Mouse (Mus musculus) lung, adult 2 months (tissue): ENCODE measurements around the gene Msi1. TPM values are rescaled to one million over a fixed set of nuclear protein-coding genes. Genes with fewer than 3 reads are reported as not detected.

ENCODE experiments used
- DNase-seq: peaks from one replicate; pipeline ENCODE4 v3.0.0; 2022
- H3K4me1 ChIP-seq: fragments of 200-500 bp; 2 replicates; pipeline ENCODE4 v1.6.1; 2011; ENCODE audit warnings: low read length; ENCODE audit not compliant: control insufficient read depth, insufficient read depth
- H3K4me3 ChIP-seq: fragments of 200-500 bp; replicated peaks from 2 replicates; pipeline ENCODE3; 2011; ENCODE audit warnings: low read depth, mild to moderate bottlenecking, control low read depth, low read length; ENCODE audit errors: extremely low read depth
- CTCF ChIP-seq: fragments of 200-500 bp; IDR thresholded peaks from 2 replicates; pipeline ENCODE4 v1.5.1; 2011; ENCODE audit warnings: mild to moderate bottlenecking, low read length, control low read depth; ENCODE audit not compliant: insufficient read depth
- POLR2A ChIP-seq: fragments of 200-500 bp; IDR thresholded peaks from 2 replicates; pipeline ENCODE4 v1.6.1; 2011; ENCODE audit warnings: low read depth, mild to moderate bottlenecking, control low read depth, low read length, borderline replicate concordance; ENCODE audit errors: extremely low read depth
- WGBS: fragments of 180-500 bp; shearing (Covaris S2); methylation state at CpG from one replicate; pipeline ENCODE4 v1.1.7; 2018; 5-methylcytosine and 5-hydroxymethylcytosine counted together
- polyA plus RNA-seq: library from polyadenylated mRNA; depleted of rRNA; stranded (reverse); fragments of >200 nt; gene quantifications from 2 replicates; pipeline ENCODE4 v1.2.3, GENCODE M21; 2012

The Msi1 gene
- polyA plus RNA-seq, 1 experiment: 1.9 TPM

- Histone ChIP-seq H3K4me1 (no peaks in the 10 kb centered on the region), H3K4me3 (no peak overlapping the region)
- WGBS: 81% methylated on average over 8 of the region's 8 CpGs
- TF ChIP-seq POLR2A (no peak), CTCF (no peak)
- no peak for DNase-seq
Measured at GRCm38 (mm10) chr5:115433191-115433590, 3.8 kb downstream of the Msi1 start.

- Histone ChIP-seq H3K4me1 (no peaks in the 10 kb centered on the region), H3K4me3 (no peak overlapping the region)
- WGBS: 76% methylated on average over 11 of the region's 11 CpGs
- DNase-seq: no peak
- TF ChIP-seq CTCF: no peak
- TF ChIP-seq POLR2A: no peak
Measured at GRCm38 (mm10) chr5:115434280-115434852, 5.0 kb downstream of the Msi1 start.

DNA sequence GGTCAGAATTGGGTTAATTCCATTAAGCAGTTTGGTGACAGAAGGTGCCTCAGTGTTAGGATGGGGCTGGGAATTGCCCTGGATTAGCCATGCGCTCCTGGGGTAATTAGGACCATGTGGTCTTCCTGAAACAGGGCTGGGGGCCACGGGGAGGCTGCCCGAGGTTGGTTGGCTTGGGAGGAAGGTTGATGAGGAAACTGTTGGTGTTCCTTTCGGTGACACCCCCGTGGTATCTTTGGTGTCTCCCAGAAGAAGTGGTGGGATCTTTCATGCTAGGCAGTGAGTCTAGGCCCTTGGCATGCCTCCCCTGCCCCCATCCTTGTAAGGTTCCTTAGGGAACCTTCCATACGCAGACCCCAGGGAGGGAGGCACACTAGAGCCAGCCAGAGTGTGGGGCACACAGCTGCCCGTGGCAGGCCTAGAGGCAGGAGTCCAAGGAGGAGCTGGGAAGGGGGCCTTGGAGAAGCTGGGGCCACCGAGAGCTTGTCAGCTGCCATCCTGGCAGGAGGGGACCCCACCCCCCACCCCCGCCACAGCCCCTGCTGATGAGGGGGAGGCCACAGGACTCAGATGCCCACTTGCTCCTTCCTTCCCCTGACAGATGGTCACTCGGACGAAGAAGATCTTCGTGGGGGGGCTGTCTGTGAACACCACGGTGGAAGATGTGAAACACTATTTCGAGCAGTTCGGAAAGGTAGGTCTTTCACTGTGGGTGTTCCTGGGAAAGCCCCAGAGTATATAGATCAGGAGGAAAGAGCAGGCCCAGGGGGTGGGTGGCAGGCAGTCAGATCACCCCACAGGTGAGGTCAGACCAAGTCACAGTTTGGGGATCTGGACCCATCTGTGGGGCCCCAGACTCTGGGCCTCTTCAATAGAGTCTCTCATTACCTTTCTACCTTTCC lies 5.7 kb downstream of the Msi1 start:
- no peak for TF ChIP-seq POLR2A
- TF ChIP-seq CTCF: no peak
- WGBS: 67% methylated on average over 15 of the region's 15 CpGs
- Histone ChIP-seq H3K4me3 (no peak overlapping the region), H3K4me1 (no peaks in the 10 kb centered on the region)
- DNase-seq: no peak

DNA sequence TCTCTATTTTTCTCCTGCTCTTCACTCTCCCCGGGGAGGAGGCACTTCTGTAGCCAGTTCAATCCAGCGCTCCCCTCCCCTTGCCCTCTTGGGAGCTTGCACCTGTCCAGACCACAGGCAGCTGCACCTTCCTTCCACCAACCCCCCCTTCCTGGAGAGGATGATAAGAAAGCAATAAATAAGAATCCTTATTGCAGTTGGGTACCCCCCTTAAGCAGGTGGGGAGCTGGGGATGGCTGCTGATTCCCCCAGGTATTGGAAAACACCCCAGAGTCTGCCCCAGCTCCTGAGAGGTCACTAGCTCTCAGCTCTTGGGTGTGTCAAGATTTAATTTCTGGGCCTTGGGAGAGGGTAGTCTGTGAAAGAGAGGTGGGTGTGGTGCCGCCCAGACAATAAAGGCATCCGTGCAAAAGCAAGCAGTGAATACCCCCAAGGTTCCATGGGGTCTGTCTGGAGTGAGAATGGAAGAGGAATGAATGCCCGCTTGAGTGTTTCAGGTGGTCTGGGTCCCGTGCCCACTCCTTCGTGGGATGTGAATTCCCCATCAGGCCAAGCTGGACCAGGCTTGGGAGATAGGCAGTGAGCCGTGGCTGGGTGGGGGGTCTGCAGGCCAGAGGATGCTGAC lies 6.5 kb downstream of the Msi1 start:
- WGBS: 46% methylated on average over 8 of the region's 8 CpGs
- no peak overlapping the region for H3K4me3 ChIP-seq
- no peaks in the 10 kb centered on the region for H3K4me1 ChIP-seq
- no peak for DNase-seq
- TF ChIP-seq POLR2A (no peak), CTCF (no peak)

DNA sequence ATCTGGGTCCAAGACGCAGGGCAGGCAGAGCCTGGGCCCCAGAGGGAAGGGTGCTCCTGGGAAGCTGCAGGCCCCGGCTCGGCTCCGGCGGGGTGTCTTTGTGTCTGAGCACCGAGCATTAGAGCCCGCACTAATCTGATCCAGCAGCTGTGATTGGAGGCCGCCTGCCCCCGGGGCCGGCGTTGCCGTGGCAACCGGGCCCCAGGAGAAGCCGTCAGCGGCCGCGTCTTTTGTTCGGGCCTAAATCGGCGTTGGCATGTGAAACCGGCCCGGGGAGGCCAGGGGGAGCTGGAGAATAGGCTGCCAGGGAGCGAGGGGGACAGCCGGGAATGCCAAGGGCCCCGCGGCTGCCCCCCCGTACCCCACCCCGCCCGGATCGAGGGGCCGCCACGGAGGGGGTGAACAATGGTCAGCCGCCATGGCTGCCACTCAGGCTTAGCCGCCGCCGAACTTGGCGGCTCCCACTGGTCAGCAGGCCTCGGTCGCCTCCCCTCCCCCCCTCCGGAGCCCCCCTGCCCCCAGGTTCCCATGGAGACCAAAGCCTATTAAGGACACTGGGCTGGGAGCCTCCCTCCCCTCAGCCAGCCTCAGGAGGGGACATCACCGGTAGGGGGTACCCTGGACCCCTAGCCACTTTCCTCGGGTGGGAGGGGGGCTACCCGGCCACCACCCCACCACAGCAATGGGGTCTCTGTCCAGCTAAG lies 7.2 kb downstream of the Msi1 start:
- peak; percentile 17 for DNase-seq
- Histone ChIP-seq H3K4me3 (no peak overlapping the region), H3K4me1 (no peaks in the 10 kb centered on the region)
- 3% methylated on average over 43 of the region's 43 CpGs for WGBS
- no peak for TF ChIP-seq POLR2A
- TF ChIP-seq CTCF: no peak

DNA sequence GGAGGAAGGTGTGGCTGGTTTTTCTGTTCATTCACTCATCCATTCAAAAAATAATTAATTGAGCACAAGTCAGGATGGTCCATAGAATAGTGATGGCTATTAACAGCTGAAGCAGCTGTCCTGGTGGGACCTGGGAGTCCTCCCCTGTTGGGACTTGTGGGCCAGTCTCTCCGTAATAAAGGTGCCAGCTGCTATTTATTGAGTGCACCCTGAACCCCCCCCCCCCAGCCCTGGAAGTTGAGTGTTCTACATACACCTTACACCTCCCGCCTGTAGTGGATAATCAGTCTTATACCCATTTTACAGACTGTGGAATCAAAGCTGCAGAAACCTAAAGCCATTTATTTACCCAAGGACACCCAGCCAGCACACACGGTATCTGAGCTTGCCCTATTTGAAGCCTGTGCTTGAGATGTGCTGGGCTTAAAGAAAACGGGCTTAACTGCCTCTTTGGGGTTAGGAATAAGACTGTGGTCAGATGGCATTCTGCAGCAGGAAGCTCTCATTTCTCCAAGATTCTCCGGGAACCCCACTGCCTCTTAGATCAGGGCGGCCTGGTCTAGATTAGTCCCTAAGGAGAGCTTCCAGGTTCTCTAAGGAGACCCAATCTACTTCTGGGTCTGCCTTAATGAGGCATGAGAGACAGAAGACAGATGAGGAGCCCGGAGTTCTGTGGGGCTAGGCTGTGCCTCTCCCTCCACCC lies 8.0 kb downstream of the Msi1 start:
- H3K4me3 ChIP-seq: no peak overlapping the region
- TF ChIP-seq CTCF (no peak), POLR2A (no peak)
- no peak for DNase-seq
- WGBS: 79% methylated on average over 7 of the region's 7 CpGs
- H3K4me1 ChIP-seq: no peaks in the 10 kb centered on the region

DNA sequence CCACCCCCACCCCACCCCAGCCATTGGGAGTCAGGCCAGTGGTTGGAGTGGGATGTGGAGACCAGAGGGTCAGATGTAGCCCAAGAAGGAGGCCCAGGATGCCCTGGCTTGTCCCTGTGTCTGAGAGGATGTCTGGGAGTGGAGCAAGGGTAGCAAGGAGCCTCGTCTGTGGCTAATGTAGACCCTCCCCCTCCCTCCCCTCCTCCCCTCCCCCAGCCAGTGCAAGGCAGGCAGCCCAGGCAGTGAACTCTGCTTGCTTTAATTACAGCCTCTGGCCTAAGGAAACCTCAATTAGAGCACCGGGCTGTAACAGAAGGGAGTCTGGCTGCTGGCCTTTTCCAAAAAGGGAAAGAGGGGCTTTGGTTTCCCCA lies 8.5 kb downstream of the Msi1 start:
- TF ChIP-seq POLR2A (no peak), CTCF (no peak)
- DNase-seq: no peak

GRCm38 (mm10) chr5:115438667-115439066 lies 9.3 kb downstream of the Msi1 start:
- no peak for DNase-seq
- 67% methylated on average over 7 of the region's 7 CpGs for WGBS
- Histone ChIP-seq H3K4me3 (no peak overlapping the region), H3K4me1 (no peaks in the 10 kb centered on the region)
- TF ChIP-seq POLR2A (no peak), CTCF (no peak)

More for the DNA sequence above, 8.5 kb downstream of the Msi1 start:
- Histone ChIP-seq H3K4me1 (no peaks in the 10 kb centered on the region), H3K4me3 (no peak overlapping the region)
- 55% methylated on average over 2 of the region's 2 CpGs for WGBS

DNA sequence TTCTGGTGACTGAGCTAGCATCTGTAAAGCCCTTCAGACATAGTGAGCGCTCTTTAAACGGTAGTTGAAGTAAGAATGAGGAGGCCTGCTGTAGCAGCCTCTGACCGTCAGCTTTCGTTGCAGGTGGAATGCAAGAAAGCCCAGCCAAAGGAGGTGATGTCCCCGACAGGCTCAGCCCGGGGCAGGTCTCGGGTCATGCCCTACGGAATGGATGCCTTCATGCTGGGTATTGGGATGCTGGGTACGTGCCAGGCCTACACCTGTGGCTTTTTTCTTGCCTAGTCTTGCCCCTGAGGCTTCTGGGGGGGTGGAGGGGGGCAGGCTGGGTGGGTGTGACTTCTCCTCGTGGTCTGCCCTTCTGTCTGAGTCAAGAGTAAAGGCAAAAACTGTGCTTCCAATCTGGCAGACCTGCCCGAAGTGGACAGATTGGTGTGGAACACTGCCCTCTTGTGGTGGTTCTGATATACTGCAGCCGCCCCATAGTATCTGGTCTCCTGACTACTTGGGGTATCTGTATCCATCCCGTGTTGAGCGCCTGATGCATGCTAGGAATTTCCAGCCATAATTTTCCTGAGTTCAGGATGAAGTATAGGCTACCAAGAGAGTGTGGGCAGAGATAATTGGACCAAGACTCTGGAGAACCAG lies 11.9 kb downstream of the Msi1 start:
- WGBS: 38% methylated on average over 14 of the region's 14 CpGs

More for the DNA sequence above, 11.9 kb downstream of the Msi1 start:
- DNase-seq: peak; percentile 65
- H3K4me3 ChIP-seq: no peak overlapping the region
- H3K4me1 ChIP-seq: no peaks in the 10 kb centered on the region
- TF ChIP-seq CTCF (peak; percentile 86), POLR2A (no peak)
